Mouse (Mus musculus): ENCODE measurements around the gene Ank3. TPM values are rescaled to one million over a fixed set of nuclear protein-coding genes. Genes with fewer than 3 reads are reported as not detected.

The Ank3 gene
- polyA plus RNA-seq, 1 experiment from 2014 or later: 7.1 TPM

- 83% methylated on average over 16 of the region's 16 CpGs for WGBS (ENCODE audit: insufficient replicate concordance)
- no peak overlapping the region for H3K4me2 ChIP-seq (ENCODE audit: low read depth, low read length)
- DNase-seq: no peak
- no peak overlapping the region for H3K4me3 ChIP-seq (ENCODE audit: low read depth, low read length)
- no peaks in the 10 kb centered on the region for H3K27me3 ChIP-seq (ENCODE audit: insufficient read depth, low read length)
- H3K9ac ChIP-seq (replicated peaks): no peak overlapping the region
- H3K9me3 ChIP-seq (ENCODE audit: low read length): no peaks in the 10 kb centered on the region
- no peak for ATAC-seq
- TF ChIP-seq CTCF (IDR thresholded peaks at IDR 0.05; ENCODE audit: low read depth) (no peak), EP300 (IDR thresholded peaks at IDR 0.05; ENCODE audit: low read depth) (no peak)
- H3K36me3 ChIP-seq (replicated peaks; ENCODE audit: insufficient read depth, low read length): no peaks in the 10 kb centered on the region
- H3K27ac ChIP-seq (ENCODE audit: low read depth): no peak overlapping the region
- H3K4me1 ChIP-seq (ENCODE audit: insufficient read depth): no peaks in the 10 kb centered on the region
Observed at GRCm38 (mm10) chr10:69617537-69618112, 219.1 kb downstream of the Ank3 start.

GRCm38 (mm10) chr10:69620692-69621382 is 222.3 kb downstream of the Ank3 start:
- TF ChIP-seq CTCF (IDR thresholded peaks at IDR 0.05; ENCODE audit: low read depth): no peak
- ATAC-seq: no peak
- H3K4me2 ChIP-seq (ENCODE audit: low read depth, low read length): no peak overlapping the region
- H3K9me3 ChIP-seq (ENCODE audit: low read length): no peaks in the 10 kb centered on the region
- no peak for DNase-seq
- H3K9ac ChIP-seq (replicated peaks): no peak overlapping the region
- no peak overlapping the region for H3K27ac ChIP-seq (ENCODE audit: low read depth)
- no peaks in the 10 kb centered on the region for H3K27me3 ChIP-seq (ENCODE audit: insufficient read depth, low read length)
- 65% methylated on average over 7 of the region's 7 CpGs for WGBS (ENCODE audit: insufficient replicate concordance)
- no peaks in the 10 kb centered on the region for H3K36me3 ChIP-seq (replicated peaks; ENCODE audit: insufficient read depth, low read length)
- no peak overlapping the region for H3K4me3 ChIP-seq (ENCODE audit: low read depth, low read length)
- H3K4me1 ChIP-seq (ENCODE audit: insufficient read depth): no peaks in the 10 kb centered on the region

DNA sequence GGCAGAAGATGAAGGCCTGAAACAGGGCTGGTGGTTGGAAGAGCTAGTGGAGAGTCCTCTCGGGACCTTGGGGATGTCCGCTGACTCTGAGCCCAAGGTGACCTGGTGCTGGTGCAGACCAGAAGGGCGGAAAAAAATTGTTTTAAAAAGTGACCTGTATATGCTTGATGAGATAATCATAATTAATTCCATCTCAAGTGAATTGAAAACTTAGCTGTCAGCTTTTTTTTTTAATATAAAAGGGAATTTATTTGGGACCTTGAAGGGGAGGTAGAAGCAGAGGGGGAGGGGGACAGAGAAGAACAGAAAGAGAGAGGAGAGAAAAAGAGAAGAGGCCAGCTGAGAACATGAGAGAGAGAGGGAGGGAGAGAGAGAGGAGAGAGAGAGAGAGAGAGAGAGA is 229.2 kb downstream of the Ank3 start:
- H3K27me3 ChIP-seq (ENCODE audit: insufficient read depth, low read length): no peaks in the 10 kb centered on the region
- no peaks in the 10 kb centered on the region for H3K9me3 ChIP-seq (ENCODE audit: low read length)
- H3K4me2 ChIP-seq (ENCODE audit: low read depth, low read length): no peak overlapping the region
- TF ChIP-seq EP300 (IDR thresholded peaks at IDR 0.05; ENCODE audit: low read depth) (no peak), CTCF (IDR thresholded peaks at IDR 0.05; ENCODE audit: low read depth) (no peak)
- H3K4me3 ChIP-seq (ENCODE audit: low read depth, low read length): no peak overlapping the region
- no peak overlapping the region for H3K27ac ChIP-seq (ENCODE audit: low read depth)
- DNase-seq: no peak
- ATAC-seq: no peak
- H3K4me1 ChIP-seq (ENCODE audit: insufficient read depth): no peaks in the 10 kb centered on the region
- 71% methylated on average over 3 of the region's 3 CpGs for WGBS (ENCODE audit: insufficient replicate concordance)
- H3K36me3 ChIP-seq (replicated peaks; ENCODE audit: insufficient read depth, low read length): no peaks in the 10 kb centered on the region
- no peak overlapping the region for H3K9ac ChIP-seq (replicated peaks)

- TF ChIP-seq EP300 (IDR thresholded peaks at IDR 0.05; ENCODE audit: low read depth): no peak
- TF ChIP-seq CTCF (IDR thresholded peaks at IDR 0.05; ENCODE audit: low read depth): no peak
- Histone ChIP-seq H3K36me3 (replicated peaks; ENCODE audit: insufficient read depth, low read length) (no peaks in the 10 kb centered on the region), H3K9me3 (ENCODE audit: low read length) (no peaks in the 10 kb centered on the region), H3K4me1 (ENCODE audit: insufficient read depth) (no peaks in the 10 kb centered on the region), H3K27ac (ENCODE audit: low read depth) (no peak overlapping the region), H3K4me2 (ENCODE audit: low read depth, low read length) (no peak overlapping the region), H3K4me3 (ENCODE audit: low read depth, low read length) (no peak overlapping the region), H3K27me3 (ENCODE audit: insufficient read depth, low read length) (no peaks in the 10 kb centered on the region), H3K9ac (replicated peaks) (no peak overlapping the region)
- 74% methylated on average over 6 of the region's 6 CpGs for WGBS (ENCODE audit: insufficient replicate concordance)
- ATAC-seq (no peak), DNase-seq (no peak)
Observed at GRCm38 (mm10) chr10:69628743-69629142, 230.2 kb downstream of the Ank3 start.

GRCm38 (mm10) chr10:69630802-69631388 is 232.3 kb downstream of the Ank3 start:
- Histone ChIP-seq H3K9me3 (ENCODE audit: low read length) (no peaks in the 10 kb centered on the region), H3K27me3 (ENCODE audit: insufficient read depth, low read length) (no peaks in the 10 kb centered on the region), H3K36me3 (replicated peaks; ENCODE audit: insufficient read depth, low read length) (no peaks in the 10 kb centered on the region), H3K4me2 (ENCODE audit: low read depth, low read length) (no peak overlapping the region), H3K27ac (ENCODE audit: low read depth) (no peak overlapping the region), H3K4me3 (ENCODE audit: low read depth, low read length) (no peak overlapping the region), H3K9ac (replicated peaks) (no peak overlapping the region), H3K4me1 (ENCODE audit: insufficient read depth) (no peaks in the 10 kb centered on the region)
- no peak for DNase-seq
- no peak for ATAC-seq
- WGBS (ENCODE audit: insufficient replicate concordance): 52% methylated on average over 7 of the region's 7 CpGs
- TF ChIP-seq CTCF (IDR thresholded peaks at IDR 0.05; ENCODE audit: low read depth) (no peak), EP300 (IDR thresholded peaks at IDR 0.05; ENCODE audit: low read depth) (no peak)

GRCm38 (mm10) chr10:69632885-69633284 is 234.3 kb downstream of the Ank3 start:
- Histone ChIP-seq H3K36me3 (replicated peaks; ENCODE audit: insufficient read depth, low read length) (no peaks in the 10 kb centered on the region), H3K4me3 (ENCODE audit: low read depth, low read length) (no peak overlapping the region)

More at GRCm38 (mm10) chr10:69632885-69633284, 234.3 kb downstream of the Ank3 start:
- whole genome bisulfite sequencing (ENCODE audit: insufficient replicate concordance): 75% methylated on average over 8 of the region's 8 CpGs
- ATAC-seq: no peak
- no peak for DNase-seq
- TF ChIP-seq EP300 (IDR thresholded peaks at IDR 0.05; ENCODE audit: low read depth) (no peak), CTCF (IDR thresholded peaks at IDR 0.05; ENCODE audit: low read depth) (no peak)
- H3K9me3 ChIP-seq (ENCODE audit: low read length): no peaks in the 10 kb centered on the region
- H3K27me3 ChIP-seq (ENCODE audit: insufficient read depth, low read length): no peaks in the 10 kb centered on the region
- H3K4me1 ChIP-seq (ENCODE audit: insufficient read depth): no peaks in the 10 kb centered on the region
- H3K9ac ChIP-seq (replicated peaks): no peak overlapping the region
- H3K4me2 ChIP-seq (ENCODE audit: low read depth, low read length): no peak overlapping the region
- no peak overlapping the region for H3K27ac ChIP-seq (ENCODE audit: low read depth)

Data from liver, postnatal 0 days (tissue).